Mouse (Mus musculus): ENCODE measurements at regions not wholly inside any gene's neighbourhood (a gene's known extent, or its start where the extent isn't known, plus 50 kb on each side); places are given as distances from the start of the nearest gene placed in this dataset.
A peak's percentile ranks its signal among the peaks of the same experiment; 100 is the strongest.

- TF ChIP-seq CTCF (IDR thresholded peaks at IDR 0.05; ENCODE audit: borderline replicate concordance, extremely low read depth, insufficient read depth, insufficient read length) (no peak), POLR2A (IDR thresholded peaks at IDR 0.05; ENCODE audit: borderline replicate concordance, extremely low read depth, insufficient read depth, insufficient read length, poor library complexity, severe bottlenecking) (no peak)
- DNase-seq (ENCODE audit: low read depth), result no peak
Observed at GRCm38 (mm10) chr4:68319575-68319974, 634.6 kb downstream of the Brinp1 start.

GRCm38 (mm10) chr4:68312751-68313150 is 641.4 kb downstream of the Brinp1 start:
- DNase-seq (ENCODE audit: low read depth), result no peak
- TF ChIP-seq POLR2A (IDR thresholded peaks at IDR 0.05; ENCODE audit: borderline replicate concordance, extremely low read depth, insufficient read depth, insufficient read length, poor library complexity, severe bottlenecking), result no peak
- TF ChIP-seq CTCF (IDR thresholded peaks at IDR 0.05; ENCODE audit: borderline replicate concordance, extremely low read depth, insufficient read depth, insufficient read length), result no peak

GRCm38 (mm10) chr4:68284845-68285244 is 669.4 kb downstream of the Brinp1 start:
- DNase-seq (ENCODE audit: low read depth), result no peak
- no peak for TF ChIP-seq POLR2A (IDR thresholded peaks at IDR 0.05; ENCODE audit: borderline replicate concordance, extremely low read depth, insufficient read depth, insufficient read length, poor library complexity, severe bottlenecking)
- TF ChIP-seq CTCF (IDR thresholded peaks at IDR 0.05; ENCODE audit: borderline replicate concordance, extremely low read depth, insufficient read depth, insufficient read length), result no peak

DNA sequence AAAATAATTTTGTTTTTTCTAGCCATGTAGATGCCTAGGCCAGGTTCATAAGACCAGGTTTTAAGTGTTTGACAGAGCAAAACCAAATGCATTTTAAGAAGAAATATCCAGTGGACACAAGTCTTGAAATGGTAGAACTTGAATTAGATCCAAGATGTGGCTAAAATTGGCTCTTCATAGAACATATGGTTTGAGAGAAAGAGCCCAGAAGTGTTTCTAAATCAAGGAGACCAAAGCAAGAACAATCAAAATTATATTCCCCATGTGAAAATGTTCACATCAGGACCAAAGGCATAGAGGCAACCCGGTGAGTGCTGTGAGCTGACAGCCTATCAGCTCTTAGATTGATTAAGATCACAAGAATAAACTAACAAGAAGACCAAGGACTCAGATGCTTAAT is 673.3 kb downstream of the Brinp1 start:
- no peak for DNase-seq (ENCODE audit: low read depth)
- TF ChIP-seq POLR2A (IDR thresholded peaks at IDR 0.05; ENCODE audit: borderline replicate concordance, extremely low read depth, insufficient read depth, insufficient read length, poor library complexity, severe bottlenecking) (no peak), CTCF (IDR thresholded peaks at IDR 0.05; ENCODE audit: borderline replicate concordance, extremely low read depth, insufficient read depth, insufficient read length) (no peak)

DNA sequence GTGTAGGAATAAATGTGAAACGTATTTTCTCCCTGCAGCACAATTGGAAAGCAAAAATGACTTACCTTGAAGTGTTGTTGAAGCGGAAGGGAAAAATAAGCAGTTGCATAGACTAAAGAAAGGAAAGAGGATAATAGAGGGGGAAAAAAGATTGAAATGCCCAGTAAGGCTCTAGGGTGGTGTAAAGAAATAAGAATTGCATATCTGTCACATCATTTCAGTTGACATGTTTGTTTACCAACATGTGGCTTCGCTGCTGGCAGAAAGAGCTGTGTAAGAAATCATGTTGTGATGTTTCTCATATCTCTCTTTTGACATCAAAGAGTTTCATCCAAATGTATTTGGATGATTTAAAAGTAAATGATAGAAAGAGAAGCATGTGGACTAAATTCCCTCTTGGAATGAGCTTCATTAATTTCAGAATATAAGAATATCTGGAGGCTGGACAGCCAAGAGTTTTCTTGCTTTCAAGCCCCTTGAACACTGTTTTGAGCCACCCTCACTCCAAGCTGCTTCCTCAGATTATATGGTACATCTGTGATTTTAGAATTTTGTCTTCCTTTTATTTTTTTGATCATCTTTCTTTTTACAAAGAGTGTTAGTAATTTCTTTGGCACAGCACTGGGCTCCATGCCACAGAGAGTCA is 679.0 kb downstream of the Brinp1 start:
- no peak for TF ChIP-seq POLR2A (IDR thresholded peaks at IDR 0.05; ENCODE audit: borderline replicate concordance, extremely low read depth, insufficient read depth, insufficient read length, poor library complexity, severe bottlenecking)
- TF ChIP-seq CTCF (IDR thresholded peaks at IDR 0.05; ENCODE audit: borderline replicate concordance, extremely low read depth, insufficient read depth, insufficient read length), result no peak
- peak; percentile 2 for DNase-seq (ENCODE audit: low read depth)
